Mouse (Mus musculus) myocyte (in vitro differentiated cells): ENCODE data around the gene Plod2. TPM values are rescaled to one million over a fixed set of nuclear protein-coding genes. Genes with fewer than 3 reads are reported as not detected.

Experiments used
- H3K27me3 ChIP-seq: one replicate; pipeline ENCODE4 v1.6.1; 2011; ENCODE audit not compliant: control insufficient read depth, insufficient read depth, insufficient read length
- H3K36me3 ChIP-seq: one replicate; pipeline ENCODE4 v1.6.1; 2011; ENCODE audit not compliant: control insufficient read depth, insufficient read depth
- H3K4me2 ChIP-seq: one replicate; pipeline ENCODE4 v1.6.1; 2011; ENCODE audit warnings: low read depth, control low read depth
- H3K4me3 ChIP-seq: one replicate; pipeline ENCODE4 v1.5.1; 2011; ENCODE audit warnings: mild to moderate bottlenecking, control low read depth, moderate library complexity
- H3K79me2 ChIP-seq: one replicate; pipeline ENCODE4 v1.6.1; 2011; ENCODE audit not compliant: control insufficient read depth, insufficient read depth
- H3ac ChIP-seq: one replicate; pipeline ENCODE4 v1.6.1; 2011; ENCODE audit not compliant: control insufficient read depth, insufficient read length
- CEBPB ChIP-seq: IDR thresholded peaks from 2 replicates; pipeline ENCODE4 v1.6.1; 2011; ENCODE audit warnings: mild to moderate bottlenecking, moderate library complexity; ENCODE audit not compliant: poor library complexity, insufficient read depth, severe bottlenecking
- E2F4 ChIP-seq: IDR thresholded peaks from one replicate; pipeline ENCODE4 v1.6.1; 2011; ENCODE audit warnings: mild to moderate bottlenecking, control low read depth, moderate library complexity; ENCODE audit not compliant: insufficient read depth
- MAX ChIP-seq: IDR thresholded peaks from one replicate; pipeline ENCODE4 v1.6.1; 2011; ENCODE audit warnings: low read depth, mild to moderate bottlenecking, control low read depth
- MYOD1 ChIP-seq, 3 experiments: IDR thresholded peaks; one replicate each; pipeline ENCODE4 v1.6.1; 2011; ENCODE audit warnings: control low read depth in 2 of 3, low read depth in 2 of 3, mild to moderate bottlenecking in 2 of 3, moderate library complexity in 1 of 3; ENCODE audit not compliant: insufficient read length in 2 of 3, control insufficient read depth in 1 of 3
- MYOG ChIP-seq, 3 experiments: IDR thresholded peaks; one replicate each; pipeline ENCODE4 v1.6.1; 2011; ENCODE audit warnings: control low read depth in 2 of 3, low read depth in 2 of 3, mild to moderate bottlenecking in 2 of 3; ENCODE audit not compliant: insufficient read length in 2 of 3, control insufficient read depth in 1 of 3, insufficient read depth in 1 of 3
- POLR2A ChIP-seq: IDR thresholded peaks from one replicate; pipeline ENCODE4 v1.6.1; 2011; ENCODE audit warnings: low read depth, mild to moderate bottlenecking, control low read depth, moderate library complexity; ENCODE audit not compliant: insufficient read length
- POLR2AphosphoS2 ChIP-seq: IDR thresholded peaks from one replicate; pipeline ENCODE4 v1.6.1; 2011; ENCODE audit warnings: low read depth, control low read depth; ENCODE audit not compliant: insufficient read length
- REST ChIP-seq: IDR thresholded peaks from one replicate; pipeline ENCODE4 v1.6.1; 2011; ENCODE audit warnings: mild to moderate bottlenecking, control low read depth, moderate library complexity; ENCODE audit not compliant: insufficient read depth, insufficient read length
- SRF ChIP-seq: IDR thresholded peaks from one replicate; pipeline ENCODE4 v1.6.1; 2011; ENCODE audit warnings: low read depth; ENCODE audit not compliant: control insufficient read depth, insufficient read length
- TCF12 ChIP-seq: IDR thresholded peaks from one replicate; pipeline ENCODE4 v1.6.1; 2011; ENCODE audit warnings: mild to moderate bottlenecking, control low read depth; ENCODE audit not compliant: poor library complexity, insufficient read depth, severe bottlenecking
- TCF3 ChIP-seq: IDR thresholded peaks from one replicate; pipeline ENCODE4 v1.6.1; 2011; ENCODE audit warnings: low read depth, control low read depth; ENCODE audit not compliant: insufficient read length
- USF1 ChIP-seq: IDR thresholded peaks from one replicate; pipeline ENCODE4 v1.6.1; 2011; ENCODE audit warnings: low read depth, mild to moderate bottlenecking, control low read depth, moderate library complexity
- polyA plus RNA-seq: library from polyadenylated mRNA; unstranded; fragments of >200 nt; fragmentation: generic; extraction: Trizol; gene quantifications from one replicate; pipeline ENCODE4 v1.2.1, GENCODE M21; 2012; ENCODE audit warnings: missing spikeins

Gene Plod2
- polyA plus RNA-seq, 1 experiment = 24.9 TPM

DNA sequence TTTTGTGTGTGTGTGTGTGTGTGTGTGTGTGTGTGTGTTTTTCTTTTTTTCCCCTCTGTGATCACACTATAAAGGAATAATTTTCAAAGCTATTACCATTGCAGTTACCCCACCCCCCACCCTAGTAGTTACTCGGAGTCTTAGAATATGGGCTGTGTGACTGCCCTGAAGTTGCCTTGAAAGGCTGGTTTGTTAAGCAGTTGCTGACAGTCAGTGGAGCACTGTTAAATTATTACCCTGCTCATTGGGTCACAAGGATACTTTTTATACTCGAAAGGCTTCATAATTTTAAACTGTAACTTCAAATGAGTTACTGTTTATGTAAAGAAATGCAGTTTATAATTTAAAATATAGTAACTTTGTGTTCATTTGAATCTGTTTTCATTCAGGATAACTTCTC is 5.1 kb downstream of the Plod2 start:
- Histone ChIP-seq H3K79me2 (peaks cover 99% of the 10 kb centered on the region), H3K27me3 (no peaks in the 10 kb centered on the region), H3K36me3 (peaks cover 7% of the 10 kb centered on the region), H3ac (no peak overlapping the region), H3K4me2 (peak overlapping the region; percentile 83), H3K4me3 (no peak overlapping the region)
- TF ChIP-seq POLR2A (no peak), MYOG (IDR thresholded peaks at IDR 0.05; ENCODE audit: control insufficient read depth in 1 of 3, insufficient read depth in 1 of 3, insufficient read length in 2 of 3, low read depth in 2 of 3) (no peak), SRF (no peak), E2F4 (no peak), POLR2AphosphoS2 (no peak), REST (no peak), TCF12 (no peak), TCF3 (no peak)

DNA sequence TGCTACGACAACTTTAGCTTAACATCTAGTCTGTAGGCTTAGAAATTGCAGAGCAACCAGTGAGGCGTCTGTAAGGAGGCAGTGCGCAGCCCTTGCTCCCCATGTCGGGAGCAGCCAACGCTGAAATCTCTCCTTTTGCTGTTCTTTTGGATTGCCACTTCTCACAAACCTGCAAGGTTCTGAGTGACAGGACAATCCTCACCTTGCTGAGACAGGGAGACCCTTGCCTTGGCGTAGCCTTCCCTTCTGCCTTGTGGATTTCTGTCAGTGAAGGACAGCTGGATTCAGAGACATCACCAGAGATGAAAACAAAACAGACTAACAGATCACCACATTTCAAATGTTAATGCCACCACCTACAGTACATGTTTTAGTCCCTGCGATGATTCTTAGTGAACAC is 5.8 kb downstream of the Plod2 start:
- peaks cover 7% of the 10 kb centered on the region for H3K36me3 ChIP-seq
- H3K27me3 ChIP-seq = no peaks in the 10 kb centered on the region
- H3K4me3 ChIP-seq = no peak overlapping the region
- no peak overlapping the region for H3K4me2 ChIP-seq
- TF ChIP-seq POLR2A (no peak), CEBPB (no peak), E2F4 (no peak), MAX (no peak), SRF (no peak)
- H3K79me2 ChIP-seq = peaks cover 99% of the 10 kb centered on the region
- H3ac ChIP-seq = no peak overlapping the region

- no peaks in the 10 kb centered on the region for H3K27me3 ChIP-seq
- H3K79me2 ChIP-seq = peaks cover 99% of the 10 kb centered on the region
- no peak for TF ChIP-seq TCF3
- no peak for TF ChIP-seq REST
- TF ChIP-seq POLR2AphosphoS2 = no peak
- no peak for TF ChIP-seq CEBPB
- TF ChIP-seq MAX = no peak
- no peak for TF ChIP-seq TCF12
- TF ChIP-seq MYOD1 (IDR thresholded peaks at IDR 0.05; ENCODE audit: control insufficient read depth in 1 of 3, insufficient read length in 2 of 3, low read depth in 2 of 3) = no peak
- TF ChIP-seq MYOG (IDR thresholded peaks at IDR 0.05; ENCODE audit: control insufficient read depth in 1 of 3, insufficient read depth in 1 of 3, insufficient read length in 2 of 3, low read depth in 2 of 3) = no peak
- no peak for TF ChIP-seq SRF
- no peak for TF ChIP-seq E2F4
- no peak for TF ChIP-seq USF1
- TF ChIP-seq POLR2A = no peak
- H3K4me2 ChIP-seq = no peak overlapping the region
- no peak overlapping the region for H3K4me3 ChIP-seq
- H3K36me3 ChIP-seq = peaks cover 7% of the 10 kb centered on the region
- no peak overlapping the region for H3ac ChIP-seq
Observed at GRCm38 (mm10) chr9:92548603-92549002, 6.6 kb downstream of the Plod2 start.

GRCm38 (mm10) chr9:92549811-92550490 is 7.9 kb downstream of the Plod2 start:
- TF ChIP-seq TCF3 (no peak), POLR2AphosphoS2 (no peak), USF1 (no peak), MYOG (IDR thresholded peaks at IDR 0.05; ENCODE audit: control insufficient read depth in 1 of 3, insufficient read depth in 1 of 3, insufficient read length in 2 of 3, low read depth in 2 of 3) (peak in 1 of 3 experiments; percentile 63), MYOD1 (IDR thresholded peaks at IDR 0.05; ENCODE audit: control insufficient read depth in 1 of 3, insufficient read length in 2 of 3, low read depth in 2 of 3) (peak in 2 of 3 experiments; percentile 29 to 49), TCF12 (no peak), SRF (no peak), CEBPB (no peak), E2F4 (no peak), MAX (no peak)
- no peak overlapping the region for H3ac ChIP-seq
- peak overlapping the region; percentile 53 for H3K4me2 ChIP-seq
- H3K36me3 ChIP-seq = peaks cover 7% of the 10 kb centered on the region
- H3K27me3 ChIP-seq = no peaks in the 10 kb centered on the region
- H3K79me2 ChIP-seq = peaks cover 99% of the 10 kb centered on the region
- no peak overlapping the region for H3K4me3 ChIP-seq

- Histone ChIP-seq H3K36me3 (peaks cover 7% of the 10 kb centered on the region), H3K4me3 (no peak overlapping the region), H3K4me2 (peak overlapping the region; percentile 4), H3K79me2 (peaks cover 99% of the 10 kb centered on the region), H3K27me3 (no peaks in the 10 kb centered on the region), H3ac (no peak overlapping the region)
- TF ChIP-seq E2F4 = no peak
- no peak for TF ChIP-seq POLR2AphosphoS2
- TF ChIP-seq MAX = no peak
- no peak for TF ChIP-seq MYOD1 (IDR thresholded peaks at IDR 0.05; ENCODE audit: control insufficient read depth in 1 of 3, insufficient read length in 2 of 3, low read depth in 2 of 3)
- no peak for TF ChIP-seq MYOG (IDR thresholded peaks at IDR 0.05; ENCODE audit: control insufficient read depth in 1 of 3, insufficient read depth in 1 of 3, insufficient read length in 2 of 3, low read depth in 2 of 3)
- no peak for TF ChIP-seq REST
- TF ChIP-seq SRF = no peak
- no peak for TF ChIP-seq POLR2A
- TF ChIP-seq CEBPB = no peak
- no peak for TF ChIP-seq TCF12
- no peak for TF ChIP-seq USF1
Observed at GRCm38 (mm10) chr9:92550981-92551380, 9.0 kb downstream of the Plod2 start.
